Mouse (Mus musculus) liver, embryonic 13.5 days (tissue): Measurements from ENCODE around the gene Acacb. TPM values are rescaled to one million over a fixed set of nuclear protein-coding genes. Genes with fewer than 3 reads are reported as not detected.
A peak's percentile ranks its signal among the peaks of the same experiment; 100 is the strongest.

Experiments
- ATAC-seq: fragments of 200-750 bp; cut with Nextera tagmentation; 2 replicates; pipeline ENCODE4 v1.8.0; 2017; ENCODE audit warnings: low read depth, mild to moderate bottlenecking, moderate number of reproducible peaks, moderate library complexity
- DNase-seq: peaks from one replicate; pipeline ENCODE4 v3.0.0; 2022
- H3K27ac ChIP-seq: fragments of 300-500 bp; sonication (generic); 2 replicates; pipeline ENCODE4 v1.5.1; 2015; ENCODE audit warnings: moderate library complexity, mild to moderate bottlenecking, inconsistent platforms
- H3K27me3 ChIP-seq: fragments of 300-500 bp; sonication (generic); 2 replicates; pipeline ENCODE4 v1.6.1; 2015; ENCODE audit warnings: mild to moderate bottlenecking, inconsistent platforms
- H3K36me3 ChIP-seq: fragments of 300-500 bp; sonication (generic); 2 replicates; pipeline ENCODE4 v1.6.1; 2015; ENCODE audit warnings: mild to moderate bottlenecking, inconsistent platforms
- H3K4me1 ChIP-seq: fragments of 300-500 bp; sonication (generic); replicated peaks from 2 replicates; pipeline ENCODE4 v1.6.1; 2015; ENCODE audit warnings: inconsistent platforms
- H3K4me2 ChIP-seq: fragments of 300-500 bp; sonication (generic); 2 replicates; pipeline ENCODE4 v1.6.1; 2015; ENCODE audit warnings: inconsistent platforms, mild to moderate bottlenecking, moderate library complexity
- H3K4me3 ChIP-seq: fragments of 300-500 bp; sonication (generic); replicated peaks from 2 replicates; pipeline ENCODE4 v1.5.1; 2015; ENCODE audit warnings: mild to moderate bottlenecking, inconsistent platforms
- H3K9ac ChIP-seq: fragments of 300-500 bp; sonication (generic); 2 replicates; pipeline ENCODE4 v1.6.1; 2015; ENCODE audit warnings: mild to moderate bottlenecking, inconsistent platforms
- H3K9me3 ChIP-seq: fragments of 300-500 bp; sonication (generic); replicated peaks from 2 replicates; pipeline ENCODE4 v1.6.1; 2016; ENCODE audit warnings: inconsistent platforms
- WGBS: fragments of 180-500 bp; shearing (Covaris S2); methylation state at CpG from one replicate; pipeline ENCODE4 v1.1.7; 2015; ENCODE audit not compliant: insufficient replicate concordance; 5-methylcytosine and 5-hydroxymethylcytosine counted together
- polyA plus RNA-seq: library from polyadenylated mRNA; unstranded; fragments of >200 nt; fragmentation: Nextera tagmentation; extraction: Ambion mirVana; gene quantifications from 2 replicates; pipeline ENCODE4 v1.2.1, GENCODE M21; 2015

Acacb gene
- polyA plus RNA-seq, 1 experiment from 2014 or later: 0.56 TPM

DNA sequence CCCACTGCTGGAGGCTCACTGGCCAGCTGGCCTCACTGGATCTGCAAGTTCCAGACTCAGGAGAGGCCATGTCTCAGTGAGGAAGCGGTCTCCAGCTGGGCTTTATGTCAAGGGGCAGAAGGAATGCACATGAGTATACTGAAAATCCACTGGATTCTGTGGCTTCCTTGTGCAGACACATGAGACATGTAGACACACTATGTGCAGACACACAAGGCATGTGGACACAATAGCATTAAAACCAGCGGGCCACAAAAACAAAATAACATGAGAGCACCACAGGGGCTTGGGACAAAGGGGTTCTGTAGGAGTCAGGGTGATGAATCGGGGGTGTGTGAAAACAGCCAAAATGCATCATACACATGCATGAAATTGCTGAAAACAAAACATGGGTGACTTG is 20.3 kb upstream of the Acacb start:
- DNase-seq: no peak
- H3K9ac ChIP-seq: peak overlapping the region; percentile 27; the same call in 1 of the 2 replicates
- no peaks in the 10 kb centered on the region for H3K9me3 ChIP-seq
- H3K27me3 ChIP-seq: no peaks in the 10 kb centered on the region
- peaks cover 40% of the 10 kb centered on the region for H3K4me1 ChIP-seq
- WGBS: 69% methylated on average over 3 of the region's 3 CpGs
- H3K4me3 ChIP-seq: no peak overlapping the region
- H3K36me3 ChIP-seq: peaks cover 34% of the 10 kb centered on the region
- H3K27ac ChIP-seq: 0 out of 2 replicates have a peak overlapping the region, but pooled peaks have one; percentile 9
- no peak for ATAC-seq
- H3K4me2 ChIP-seq: peak overlapping the region; percentile 99; the same call in 1 of the 2 replicates

DNA sequence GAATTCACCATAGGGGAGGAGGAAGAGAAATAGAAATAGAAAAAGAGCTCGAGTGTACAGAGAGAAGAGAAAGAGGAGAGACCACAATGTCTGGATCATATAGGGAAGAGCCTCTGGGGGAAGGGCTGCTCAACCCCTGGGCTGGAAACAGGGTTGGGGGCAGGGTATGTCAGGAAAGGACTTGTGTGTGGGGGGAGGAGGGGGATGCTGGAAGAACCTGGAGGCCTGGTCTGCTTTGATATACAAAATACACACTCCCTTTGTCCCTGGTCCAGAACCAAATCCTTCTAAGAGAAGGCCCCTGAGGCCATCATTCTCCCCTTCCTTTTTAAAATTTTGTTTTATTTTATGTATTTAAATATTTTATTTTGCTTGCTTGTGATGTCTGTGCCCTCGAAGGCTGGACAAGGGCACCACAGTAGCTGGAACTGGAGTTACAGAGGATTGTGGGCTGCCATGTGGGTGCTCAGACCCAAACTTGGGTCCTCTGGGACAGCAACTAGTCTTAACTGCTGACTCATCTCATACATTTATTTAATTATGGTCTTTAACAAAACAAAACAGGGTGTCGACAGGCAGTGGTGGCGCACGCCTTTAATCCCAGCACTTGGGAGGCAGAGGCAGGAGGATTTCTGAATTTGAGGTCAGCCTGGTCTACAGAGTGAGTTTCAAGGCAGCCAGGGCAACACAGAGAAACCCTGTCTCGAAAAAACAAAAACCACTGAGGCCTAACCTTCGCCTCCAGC is 19.7 kb upstream of the Acacb start:
- H3K9ac ChIP-seq: peak overlapping the region; percentile 27; the same call in 1 of the 2 replicates
- ATAC-seq (no peak), DNase-seq (no peak)
- no peaks in the 10 kb centered on the region for H3K9me3 ChIP-seq
- peak overlapping the region; percentile 99 for H3K4me2 ChIP-seq
- peaks cover 28% of the 10 kb centered on the region for H3K36me3 ChIP-seq
- no peak overlapping the region for H3K27ac ChIP-seq
- H3K4me3 ChIP-seq: peak overlapping the region; percentile 73; the same call in 1 of the 2 replicates
- WGBS: 68% methylated on average over 7 of the region's 7 CpGs
- peaks cover 46% of the 10 kb centered on the region for H3K4me1 ChIP-seq
- no peaks in the 10 kb centered on the region for H3K27me3 ChIP-seq

DNA sequence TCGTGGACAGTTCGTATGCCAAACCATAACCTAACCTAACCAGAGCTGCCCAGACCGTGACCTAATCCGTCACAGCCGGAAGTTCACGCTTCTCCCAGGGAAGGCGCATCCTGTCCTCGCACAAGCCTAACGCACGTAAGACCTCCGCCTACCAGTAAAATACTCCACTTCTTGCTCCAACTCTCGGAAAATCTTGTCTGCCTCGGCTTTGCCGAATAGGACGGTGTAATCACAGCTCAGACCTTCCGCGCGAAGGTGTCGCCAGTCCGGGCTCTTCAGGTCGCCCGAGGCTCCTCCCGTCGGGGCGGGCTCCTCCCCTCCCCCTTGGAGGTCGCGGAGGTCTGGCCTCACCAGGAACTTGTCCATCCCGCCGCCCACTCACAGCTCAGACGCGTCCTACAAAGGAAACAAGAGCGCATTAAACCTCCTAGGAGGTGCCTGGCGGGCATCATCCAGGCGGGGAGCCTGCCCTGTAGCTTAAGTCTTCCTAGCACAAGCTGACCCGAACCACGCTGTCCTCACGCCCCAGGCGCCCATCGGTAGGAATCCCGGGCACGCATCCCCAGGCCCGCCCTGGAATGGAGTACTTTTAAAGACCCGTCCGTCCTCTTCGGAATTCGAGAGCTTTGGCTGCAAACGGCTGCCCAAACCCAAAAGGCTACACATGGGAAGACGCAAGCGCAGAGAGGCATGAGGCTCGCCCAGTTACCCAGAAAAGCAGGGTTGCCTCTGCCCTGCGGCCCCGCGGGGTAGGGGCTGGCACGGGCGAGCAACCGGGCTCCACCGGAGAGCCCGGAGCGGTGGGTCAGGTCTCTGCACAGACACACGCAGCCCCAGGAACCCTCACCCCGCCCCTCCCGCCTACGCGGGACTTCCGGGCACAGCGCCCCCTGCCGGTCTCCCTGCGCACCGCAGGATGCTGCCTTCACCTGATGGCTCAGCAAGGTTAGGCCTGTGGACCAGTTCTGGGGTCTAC is 18.7 kb upstream of the Acacb start, which contains the start of gene Alkbh2:
Gene Alkbh2 (minus strand): TSS at position 845 of the 976 bp plus-strand sequence.
- H3K4me3 ChIP-seq: peak within 1 kb of the TSS; percentile 73
- H3K27me3 ChIP-seq: no peaks in the 10 kb centered on the region
- WGBS: 1% methylated on average over 69 of the region's 69 CpGs
- H3K4me1 ChIP-seq: peaks cover 56% of the 10 kb centered on the region
- no peaks in the 10 kb centered on the region for H3K9me3 ChIP-seq
- H3K36me3 ChIP-seq: peaks cover 23% of the 10 kb centered on the region
- peak; percentile 13 for ATAC-seq
- peak within 1 kb of the TSS; percentile 79 for H3K27ac ChIP-seq
- H3K9ac ChIP-seq: peak within 1 kb of the TSS; percentile 80
- peak; percentile 79 for DNase-seq
- H3K4me2 ChIP-seq: peak within 1 kb of the TSS; percentile 99

DNA sequence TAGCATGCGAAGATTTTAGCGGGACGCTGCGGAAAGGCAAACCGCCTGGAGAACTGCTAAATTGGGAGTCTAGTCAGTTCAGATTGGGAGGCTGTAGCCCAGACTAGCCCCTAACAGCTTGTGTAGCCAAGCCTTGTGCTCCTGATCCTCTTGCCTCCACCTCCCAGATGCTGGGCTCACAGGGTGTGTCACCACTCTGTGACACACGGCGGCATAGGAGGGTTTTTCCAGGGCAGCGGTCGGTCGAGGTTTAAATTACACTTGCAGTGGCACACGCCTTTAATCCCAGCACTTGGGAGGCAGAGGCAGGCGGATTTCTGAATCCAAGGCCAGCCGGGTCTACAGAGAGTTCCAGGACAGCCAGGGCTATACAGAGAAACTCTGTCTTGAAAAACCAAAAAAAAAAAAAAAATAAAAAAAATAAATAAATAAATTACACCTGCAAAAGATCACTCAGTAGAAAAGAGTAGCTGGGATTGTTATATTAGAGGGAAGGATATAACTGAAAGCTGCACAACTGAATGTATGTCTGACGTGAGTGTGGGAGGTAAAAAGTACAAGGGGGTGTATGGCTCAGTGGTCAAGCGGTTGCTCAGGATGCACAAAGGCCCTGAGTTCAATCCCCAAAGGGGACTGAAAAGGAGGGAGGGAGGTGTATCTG is 16.7 kb upstream of the Acacb start:
- Histone ChIP-seq H3K27ac (no peak overlapping the region), H3K4me1 (peaks cover 76% of the 10 kb centered on the region)
- DNase-seq: no peak

DNA sequence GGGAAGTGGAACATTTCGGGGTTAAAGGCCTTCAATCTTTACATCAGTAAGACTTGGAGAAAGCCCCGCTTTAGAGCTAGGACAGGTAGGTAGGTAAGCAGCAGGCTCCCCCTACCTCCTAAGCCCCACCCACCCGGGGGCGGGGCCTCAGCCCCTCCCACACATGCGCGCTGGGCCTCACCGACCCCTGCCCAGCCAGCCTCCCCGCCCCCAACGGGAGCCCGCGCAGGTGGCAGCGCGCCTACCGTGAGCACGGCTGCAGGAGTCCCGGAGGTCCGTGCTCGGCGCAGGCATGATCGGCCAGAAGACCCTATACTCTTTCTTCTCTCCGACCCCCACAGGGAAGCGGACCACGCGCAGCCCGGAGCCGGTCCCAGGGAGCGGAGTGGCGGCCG is 16.1 kb upstream of the Acacb start, which contains the start of gene Ung:
Gene Ung (plus strand): TSS at position 176 of the 395 bp plus-strand sequence.
- no peaks in the 10 kb centered on the region for H3K27me3 ChIP-seq
- peak within 1 kb of the TSS; percentile 66 for H3K27ac ChIP-seq
- peak within 1 kb of the TSS; percentile 80 for H3K4me3 ChIP-seq
- peak; percentile 48 for DNase-seq
- H3K4me1 ChIP-seq: peaks cover 79% of the 10 kb centered on the region
- H3K4me2 ChIP-seq: peak within 1 kb of the TSS; percentile 99
- no peak for ATAC-seq
- H3K9me3 ChIP-seq: no peaks in the 10 kb centered on the region
- peaks cover 14% of the 10 kb centered on the region; the same call in 1 of the 2 replicates for H3K36me3 ChIP-seq
- H3K9ac ChIP-seq: peak within 1 kb of the TSS; percentile 72
- 1% methylated on average over 26 of the region's 29 CpGs for WGBS

More for the DNA sequence above, 16.7 kb upstream of the Acacb start:
- Histone ChIP-seq H3K36me3 (peaks cover 12% of the 10 kb centered on the region; the same call in 1 of the 2 replicates), H3K4me2 (peak overlapping the region; percentile 99), H3K4me3 (peak overlapping the region; percentile 80), H3K9me3 (no peaks in the 10 kb centered on the region), H3K9ac (peak overlapping the region; percentile 72; the same call in 1 of the 2 replicates), H3K27me3 (no peaks in the 10 kb centered on the region)
- 73% methylated on average over 15 of the region's 15 CpGs for WGBS
- no peak for ATAC-seq

DNA sequence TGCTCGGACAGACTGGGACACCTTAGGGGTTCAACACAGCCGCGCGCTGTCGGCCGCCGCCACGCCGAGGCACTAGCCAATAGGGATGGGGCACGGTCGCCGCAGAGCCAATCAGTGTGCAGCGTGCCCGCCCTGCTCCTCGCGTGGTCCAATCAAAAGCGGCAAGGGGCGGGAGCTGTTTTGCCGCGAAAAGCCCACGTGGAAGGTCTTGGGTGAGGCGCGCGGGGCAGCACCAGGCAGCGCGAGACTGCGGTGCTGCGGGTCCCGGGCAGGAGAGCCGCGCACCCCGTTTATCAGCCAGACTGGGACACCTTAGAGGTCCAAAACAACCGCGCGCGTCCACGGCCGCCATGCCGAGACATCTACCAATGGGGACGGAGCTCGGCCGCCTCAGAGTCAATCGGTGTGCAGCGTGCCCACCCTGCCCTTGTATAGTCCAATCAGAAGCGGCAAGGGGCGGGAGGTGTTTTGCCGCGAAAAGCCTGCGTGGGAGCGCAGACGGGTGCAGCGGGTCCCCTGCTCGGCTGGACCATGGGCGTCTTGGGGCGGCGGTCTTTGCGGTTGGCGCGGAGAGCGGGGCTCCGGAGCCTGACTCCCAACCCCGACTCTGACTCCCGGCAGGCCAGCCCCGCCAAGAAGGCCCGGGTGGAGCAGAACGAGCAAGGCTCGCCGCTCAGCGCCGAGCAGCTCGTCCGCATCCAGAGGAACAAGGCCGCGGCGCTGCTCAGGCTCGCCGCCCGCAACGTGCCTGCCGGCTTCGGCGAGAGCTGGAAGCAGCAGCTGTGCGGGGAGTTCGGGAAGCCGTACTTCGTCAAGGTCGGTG is 15.4 kb upstream of the Acacb start:
- ATAC-seq (peak; percentile 92), DNase-seq (peak; percentile 88)
- no peaks in the 10 kb centered on the region for H3K9me3 ChIP-seq
- peak overlapping the region; percentile 99 for H3K4me2 ChIP-seq
- H3K36me3 ChIP-seq: peaks cover 18% of the 10 kb centered on the region
- no peaks in the 10 kb centered on the region for H3K27me3 ChIP-seq
- WGBS: under 1% methylated on average over 85 of the region's 87 CpGs
- H3K4me3 ChIP-seq: peak overlapping the region; percentile 80
- peak overlapping the region; percentile 72 for H3K9ac ChIP-seq
- peaks cover 77% of the 10 kb centered on the region for H3K4me1 ChIP-seq
- peak overlapping the region; percentile 66 for H3K27ac ChIP-seq

DNA sequence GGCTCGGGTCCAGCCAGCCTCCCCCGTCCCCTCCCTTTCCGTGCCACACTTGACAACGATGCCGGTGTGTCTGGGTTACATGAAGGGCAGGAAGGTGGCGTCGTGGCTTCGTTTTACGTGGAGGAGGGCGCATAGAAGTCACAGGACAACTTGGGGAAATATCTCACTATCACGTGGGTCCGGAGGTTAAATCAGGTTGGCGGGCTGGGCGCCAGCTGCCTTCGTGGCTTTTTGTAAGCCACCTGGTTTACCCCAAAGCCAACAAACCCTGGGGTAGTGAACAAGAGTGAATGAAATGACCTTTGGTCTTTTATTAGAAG is 14.9 kb upstream of the Acacb start:
- H3K9me3 ChIP-seq: no peaks in the 10 kb centered on the region
- no peaks in the 10 kb centered on the region for H3K27me3 ChIP-seq
- H3K4me1 ChIP-seq: peaks cover 71% of the 10 kb centered on the region
- DNase-seq (no peak), ATAC-seq (no peak)
- H3K4me3 ChIP-seq: peak overlapping the region; percentile 80
- H3K4me2 ChIP-seq: peak overlapping the region; percentile 99
- peak overlapping the region; percentile 72 for H3K9ac ChIP-seq
- peaks cover 24% of the 10 kb centered on the region for H3K36me3 ChIP-seq
- H3K27ac ChIP-seq: peak overlapping the region; percentile 66
- WGBS: 2% methylated on average over 15 of the region's 15 CpGs

DNA sequence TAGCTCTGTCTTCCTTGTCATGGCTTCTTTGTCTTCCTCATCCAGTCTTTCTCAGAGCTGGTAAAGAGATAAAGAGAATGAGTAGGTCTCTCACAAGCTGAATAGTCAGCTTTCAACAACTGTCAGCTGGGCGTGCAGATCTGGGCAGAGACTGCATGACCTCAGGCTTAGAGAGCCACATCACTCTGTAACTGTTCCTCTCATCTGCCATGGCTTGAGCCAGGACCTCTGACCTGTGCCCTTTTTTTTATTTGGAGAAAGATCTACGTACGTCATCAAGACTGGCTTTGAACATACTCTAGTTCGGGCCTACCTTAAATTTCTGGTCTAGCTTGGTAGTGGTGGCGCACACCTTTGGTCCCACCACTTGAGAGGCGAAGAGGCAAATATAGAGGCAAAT is 13.5 kb upstream of the Acacb start:
- DNase-seq (no peak), ATAC-seq (no peak)
- H3K4me3 ChIP-seq: no peak overlapping the region
- no peaks in the 10 kb centered on the region for H3K9me3 ChIP-seq
- peak overlapping the region; percentile 99 for H3K4me2 ChIP-seq
- peaks cover 61% of the 10 kb centered on the region for H3K4me1 ChIP-seq
- no peaks in the 10 kb centered on the region for H3K27me3 ChIP-seq
- no peak overlapping the region for H3K27ac ChIP-seq
- H3K9ac ChIP-seq: no peak overlapping the region
- H3K36me3 ChIP-seq: peaks cover 38% of the 10 kb centered on the region
- WGBS: 87% methylated on average over 6 of the region's 6 CpGs

DNA sequence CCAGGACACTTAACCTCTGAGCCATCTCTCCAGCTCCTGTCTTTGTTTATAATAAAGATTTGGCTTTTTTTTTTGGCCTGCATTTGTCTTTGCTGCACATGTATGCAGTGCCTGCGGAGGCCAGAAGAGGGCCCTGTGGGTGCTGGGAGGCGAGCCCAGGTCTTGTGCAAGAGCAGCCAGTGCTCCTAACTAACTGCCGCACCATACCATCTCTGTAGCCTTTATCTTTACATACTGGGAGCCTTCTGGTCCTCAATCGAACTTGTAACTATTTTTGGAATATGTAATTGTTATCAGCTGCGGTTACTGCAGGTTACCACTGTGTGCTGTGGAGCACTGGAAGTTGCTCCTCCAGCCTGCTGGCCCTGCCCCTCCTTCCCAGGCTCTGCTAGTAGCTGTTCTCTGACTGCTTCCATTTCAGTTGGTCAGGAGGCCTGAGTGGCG is 12.2 kb upstream of the Acacb start:
- Histone ChIP-seq H3K36me3 (peaks cover 49% of the 10 kb centered on the region), H3K4me3 (0 out of 2 replicates have a peak overlapping the region, but pooled peaks have one; percentile 3), H3K9ac (0 out of 2 replicates have a peak overlapping the region, but pooled peaks have one; percentile 4), H3K9me3 (no peaks in the 10 kb centered on the region), H3K4me2 (peak overlapping the region; percentile 32), H3K27me3 (no peaks in the 10 kb centered on the region), H3K27ac (no peak overlapping the region), H3K4me1 (peaks cover 64% of the 10 kb centered on the region)
- peak; percentile 65 for DNase-seq
- ATAC-seq: peak; percentile 46
- 14% methylated on average over 6 of the region's 6 CpGs for WGBS

DNA sequence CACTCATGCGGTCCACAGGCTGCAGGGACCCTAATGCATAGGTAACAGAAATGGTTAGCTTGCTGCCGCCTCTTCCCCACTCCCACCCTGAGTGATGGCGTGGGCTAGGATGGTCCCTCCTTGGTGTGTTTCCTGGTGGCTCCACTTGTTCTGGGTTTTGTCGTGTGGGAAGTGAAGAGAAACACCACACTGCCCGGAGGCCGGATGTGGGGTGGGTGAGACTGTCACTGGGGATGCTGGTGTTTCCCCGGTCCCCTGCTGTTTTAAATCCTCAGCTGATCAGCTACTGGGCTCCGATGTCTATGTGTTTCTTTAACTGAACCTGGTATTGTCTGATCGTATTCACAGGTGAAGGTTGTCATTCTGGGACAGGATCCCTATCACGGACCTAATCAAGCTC is 10.8 kb upstream of the Acacb start:
- Histone ChIP-seq H3K9me3 (no peaks in the 10 kb centered on the region), H3K9ac (no peak overlapping the region), H3K27ac (no peak overlapping the region), H3K4me1 (peaks cover 50% of the 10 kb centered on the region), H3K4me3 (no peak overlapping the region), H3K36me3 (peaks cover 49% of the 10 kb centered on the region), H3K27me3 (no peaks in the 10 kb centered on the region), H3K4me2 (no peak overlapping the region)
- DNase-seq (no peak), ATAC-seq (no peak)
- WGBS: 77% methylated on average over 10 of the region's 10 CpGs
